Mouse (Mus musculus) heart, postnatal 10 days (tissue): ENCODE results near the gene Soga1. TPM values are rescaled to one million over a fixed set of nuclear protein-coding genes. Genes with fewer than 3 reads are reported as not detected.

Experiments
- DNase-seq, 2 experiments: peaks; one replicate each; pipeline ENCODE4 v3.0.0; 2021
- intact Hi-C: fragments of 180-260 bp; cut with DNase I; formaldehyde crosslinking; loops from one replicate; pipeline ENCODE4 v1.15.1; 2025
- total RNA-seq, 2 experiments: library from RNA; stranded (reverse); gene quantifications; 2 replicates each; pipeline ENCODE4 v1.2.3; 2021

Gene Soga1
- total RNA-seq, 2 experiments from 2014 or later: 33.3 to 34.6 TPM

DNA sequence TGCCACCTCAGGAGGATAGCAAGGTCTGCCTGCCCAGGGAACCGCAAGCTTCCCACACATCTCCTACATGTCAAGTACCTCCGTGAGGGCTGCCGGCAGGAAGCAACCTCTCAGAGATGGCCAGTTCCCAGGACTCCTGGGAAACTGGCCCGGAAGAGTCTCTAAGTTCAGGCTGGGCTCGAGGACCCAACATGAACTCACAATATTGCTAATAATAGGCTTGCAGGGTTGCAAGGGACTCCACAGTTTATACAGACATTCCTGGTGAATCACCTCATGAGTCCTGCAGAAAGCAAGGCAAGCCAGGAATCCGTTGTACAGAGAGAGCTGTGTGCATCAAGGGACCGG lies 13.2 kb downstream of the Soga1 start:
- DNase-seq: peak; percentile 76 to 79
- intact Hi-C loops: no loop called here

DNA sequence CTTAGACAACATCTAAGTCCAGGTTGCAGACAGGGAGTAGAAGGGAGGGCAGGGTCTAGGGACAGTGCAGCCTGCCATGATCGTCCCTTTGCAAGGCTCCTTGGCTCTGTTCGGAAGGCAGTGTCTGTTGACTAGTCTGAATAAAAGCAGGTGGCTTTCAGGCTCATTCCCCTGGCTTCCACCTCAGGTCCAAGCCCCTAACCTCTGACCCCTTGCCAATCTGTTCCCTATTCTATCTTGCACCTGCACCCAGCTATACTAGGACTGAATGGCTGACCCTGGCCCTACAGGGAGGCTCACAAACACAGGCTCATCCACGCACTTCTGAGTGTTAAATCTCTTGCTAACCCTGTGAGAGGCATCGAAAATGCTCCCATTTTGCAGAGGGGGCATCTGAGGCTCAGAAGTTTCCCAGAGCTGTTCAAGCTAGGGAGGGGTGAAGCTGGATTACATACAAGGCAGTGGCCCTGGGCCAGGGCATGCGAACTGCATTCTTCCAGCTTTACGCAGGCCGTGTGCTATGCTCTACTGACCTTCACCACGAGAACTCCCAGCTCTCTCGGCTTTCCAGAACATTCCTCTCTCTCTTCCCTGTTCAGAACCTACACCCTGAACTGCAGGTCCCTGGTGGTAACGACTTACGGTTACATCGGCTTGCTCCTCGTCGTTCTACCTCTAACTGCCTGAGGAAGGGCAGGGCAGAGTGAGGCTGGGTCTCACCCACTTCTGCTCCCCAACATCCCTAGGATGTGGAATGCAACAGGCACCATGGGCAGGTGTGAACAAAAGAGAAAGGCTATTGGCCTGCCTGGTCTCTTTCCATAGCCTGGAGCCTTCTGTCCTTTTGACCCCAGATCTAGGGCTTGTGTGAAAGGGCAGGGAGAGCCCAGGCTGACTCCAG lies 13.8 kb downstream of the Soga1 start:
- intact Hi-C loops: no loop called here
- DNase-seq: peak; percentile 79 to 81

DNA sequence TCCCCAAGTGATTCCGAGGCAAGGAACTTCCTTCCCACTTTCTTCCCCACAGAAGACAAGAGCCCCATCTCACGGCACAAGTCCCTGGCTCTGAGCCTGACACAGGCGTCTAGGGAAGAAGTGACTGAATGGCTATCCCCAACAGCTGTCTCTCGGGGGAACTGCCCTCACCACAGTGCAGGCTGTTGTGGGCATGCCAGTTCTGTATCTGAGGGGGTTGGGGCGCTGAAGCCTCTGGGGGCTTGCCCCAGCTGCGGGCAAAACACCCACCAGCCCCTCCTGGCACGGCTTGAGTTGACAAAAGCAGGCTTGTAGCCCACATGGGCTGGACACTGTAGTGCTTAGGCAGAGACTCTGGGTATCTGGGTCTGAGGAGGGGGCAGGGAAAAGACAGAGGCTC lies 14.9 kb downstream of the Soga1 start:
- DNase-seq: peak in 1 of 2 experiments; percentile 56
- intact Hi-C loops: no loop called here

- intact Hi-C loops: no loop called here
- DNase-seq: peak in 1 of 2 experiments; percentile 53
These were observed 15.8 kb downstream of the Soga1 start for GRCm38 (mm10) chr2:157063241-157063700.

DNA sequence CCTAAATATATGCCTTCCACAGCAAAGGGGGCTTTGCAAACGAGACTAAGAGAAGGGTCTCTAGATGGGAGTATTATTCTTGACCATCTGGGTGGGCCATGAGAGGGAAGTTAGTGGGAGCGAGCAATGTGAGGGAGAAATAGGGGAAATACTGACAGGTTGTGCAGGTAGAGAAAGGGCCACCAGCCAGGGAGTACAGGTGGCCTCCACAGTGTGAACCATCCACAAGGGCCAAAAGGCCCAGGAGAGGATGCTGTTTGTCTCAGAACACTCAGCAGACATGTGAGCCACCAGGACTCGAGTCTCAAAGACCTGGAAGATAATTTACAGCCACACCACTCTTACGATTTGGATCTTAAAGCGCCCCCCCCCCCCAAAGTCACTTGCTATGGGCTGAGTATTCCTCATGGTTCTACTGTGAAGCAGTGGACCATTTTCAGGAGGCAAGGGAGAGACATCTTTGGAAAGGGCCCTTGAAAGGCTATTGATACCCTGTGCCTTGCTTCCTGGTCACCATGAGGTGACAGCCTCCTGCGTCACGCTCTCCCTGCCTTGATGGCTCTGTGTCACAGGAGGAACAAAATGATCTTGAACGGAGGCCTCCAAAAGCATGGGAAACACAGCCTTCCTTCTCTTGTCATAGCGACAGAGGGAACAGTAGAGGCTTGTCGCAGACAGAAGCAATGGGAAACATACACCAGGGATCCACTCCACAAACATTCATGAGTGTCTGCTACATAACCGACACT lies 18.3 kb downstream of the Soga1 start:
- DNase-seq: no peak
- intact Hi-C loops: no loop called here

DNA sequence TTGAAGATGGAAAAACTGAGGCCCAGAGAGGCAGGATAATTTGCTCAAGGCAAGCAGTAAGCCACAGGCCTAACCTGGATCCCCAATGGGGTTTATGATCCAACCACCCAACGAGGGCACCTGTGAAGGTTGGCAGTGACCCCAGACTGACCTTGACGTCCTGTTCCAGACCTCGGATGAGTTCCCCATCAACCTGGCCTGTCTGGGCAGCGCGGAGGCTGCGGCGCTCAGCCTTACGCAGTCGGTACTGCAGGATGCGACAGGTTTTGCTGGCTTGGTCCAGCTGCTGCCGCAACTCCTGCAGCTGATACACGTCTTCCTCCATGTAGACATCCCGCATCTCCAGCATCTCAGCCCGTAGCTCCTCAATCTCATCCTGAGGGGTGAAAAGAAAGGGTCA lies 19.0 kb downstream of the Soga1 start:
- DNase-seq: no peak
- intact Hi-C loops: no loop called here

- intact Hi-C loops: no loop called here
- no peak for DNase-seq
These were observed 19.9 kb downstream of the Soga1 start for GRCm38 (mm10) chr2:157059166-157059565.

DNA sequence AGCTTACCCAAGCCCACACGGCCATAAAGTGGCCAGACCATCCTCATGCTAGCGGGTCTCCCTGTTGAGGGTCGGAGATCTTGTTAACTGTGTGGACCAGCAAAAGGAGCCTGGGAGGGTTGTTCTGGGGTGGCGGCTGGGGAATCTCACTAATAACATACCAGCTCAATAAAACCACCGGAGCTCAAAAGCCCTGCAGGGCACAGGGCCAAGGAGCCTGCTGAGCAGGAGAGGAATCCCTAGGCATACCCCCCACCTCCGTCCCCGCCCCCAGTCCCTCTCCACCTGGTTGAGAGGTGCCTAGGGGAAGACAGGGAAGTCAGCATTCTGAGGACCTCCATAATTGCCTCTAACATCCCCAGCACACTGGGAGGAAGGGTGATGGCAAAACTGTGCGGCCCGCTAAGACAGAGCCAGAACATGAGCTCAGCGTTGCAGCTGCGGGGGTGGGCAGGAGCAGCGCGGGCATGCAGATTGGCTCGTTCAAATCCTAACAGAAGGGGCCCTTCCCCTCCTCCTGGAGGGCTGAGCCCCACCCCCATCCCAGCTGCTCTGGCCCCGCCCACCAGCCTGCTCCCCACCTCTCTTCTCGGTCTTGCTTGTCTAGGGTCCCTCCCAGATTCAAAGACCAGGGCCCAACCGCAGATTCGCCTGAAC lies 20.6 kb downstream of the Soga1 start:
- DNase-seq: peak; percentile 75

DNA sequence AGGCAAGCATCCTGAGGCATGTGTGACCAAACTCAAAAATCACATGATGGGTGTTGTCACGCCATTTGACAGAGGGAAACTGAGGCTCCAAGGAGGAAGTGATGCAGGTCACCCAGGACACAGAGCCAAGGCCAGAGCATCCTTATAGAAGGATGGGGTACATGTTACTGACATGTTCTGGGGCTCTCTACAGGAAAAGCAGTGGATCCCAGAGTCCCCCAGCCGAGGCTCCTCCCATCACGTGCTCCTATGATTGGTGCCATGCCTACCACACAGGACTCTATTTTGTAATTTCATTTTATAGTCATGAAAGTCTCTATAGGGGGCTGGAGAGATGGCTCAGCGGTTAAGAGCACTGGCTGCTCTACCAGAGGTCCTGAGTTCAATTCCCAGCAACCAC lies 21.3 kb downstream of the Soga1 start:
- no peak for DNase-seq
- intact Hi-C loops: no loop called here

More for the DNA sequence above, 20.6 kb downstream of the Soga1 start:
- intact Hi-C loops: no loop called here

GRCm38 (mm10) chr2:157057186-157057585 lies 21.9 kb downstream of the Soga1 start:
- intact Hi-C loops: no loop called here
- no peak for DNase-seq

- intact Hi-C loops: no loop called here
- DNase-seq: no peak
These were observed 23.3 kb downstream of the Soga1 start for GRCm38 (mm10) chr2:157055721-157056120.

DNA sequence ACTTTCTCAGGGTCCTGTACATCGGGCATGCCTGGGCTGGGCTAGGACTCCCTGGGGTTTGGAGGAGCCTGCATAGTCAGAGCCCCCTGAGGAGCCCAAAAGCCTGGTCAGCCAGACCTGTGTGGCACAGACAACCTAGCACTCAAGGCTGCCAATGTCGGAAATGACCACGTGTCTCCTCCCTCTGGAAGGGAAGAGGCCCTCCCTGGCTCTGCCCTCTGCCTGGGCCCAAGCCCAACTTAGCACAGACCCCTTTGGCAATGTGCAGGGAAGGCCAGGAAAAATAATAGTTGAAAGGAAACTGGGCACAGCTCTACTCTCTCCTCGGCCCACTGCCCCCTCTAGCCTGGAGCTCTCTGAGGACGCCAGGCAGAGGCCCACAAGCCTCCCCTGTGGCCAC lies 24.2 kb downstream of the Soga1 start:
- no peak for DNase-seq
- intact Hi-C loops: no loop called here

DNA sequence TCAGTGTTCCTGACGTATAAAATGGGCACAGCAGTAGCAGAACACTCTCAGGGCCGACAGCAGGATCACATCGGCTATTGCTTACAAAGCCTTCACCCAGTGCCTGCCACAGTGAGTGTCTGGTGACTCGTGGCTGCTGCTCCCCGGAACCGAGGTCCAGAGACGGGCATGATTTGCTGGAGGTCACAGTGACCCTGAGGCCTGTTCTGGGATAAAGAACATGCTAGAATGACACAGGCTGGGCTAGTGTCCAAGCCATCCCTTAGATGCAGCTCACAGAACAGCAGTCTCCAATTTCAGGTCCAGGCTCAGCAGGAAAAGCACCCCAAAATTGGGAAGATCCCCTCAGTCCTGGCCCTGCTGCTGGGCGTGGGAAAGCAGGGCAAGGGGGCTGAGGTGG lies 24.8 kb downstream of the Soga1 start:
- no peak for DNase-seq
- intact Hi-C loops: no loop called here

GRCm38 (mm10) chr2:157053787-157054186 lies 25.3 kb downstream of the Soga1 start:
- DNase-seq: no peak
- intact Hi-C loops: no loop called here

DNA sequence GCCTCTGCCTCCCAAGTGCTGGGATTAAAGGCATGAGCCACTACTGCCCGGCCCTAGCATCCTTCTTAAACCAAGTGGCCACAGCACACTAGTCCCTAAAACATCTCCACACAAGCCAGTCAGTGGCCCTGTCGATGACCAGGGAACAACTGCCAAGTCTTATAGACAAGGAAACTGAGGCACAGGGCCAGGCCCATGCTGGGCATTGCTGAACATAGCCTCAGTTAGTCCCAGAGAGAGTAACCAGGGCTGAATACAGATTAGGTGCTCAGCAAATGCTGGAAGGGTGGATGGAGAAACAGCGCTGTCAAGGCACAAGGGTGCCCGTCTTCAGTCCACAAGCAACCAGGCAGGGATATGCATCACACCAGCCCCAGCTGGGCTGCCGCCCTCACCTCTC lies 25.9 kb downstream of the Soga1 start:
- DNase-seq: no peak
- intact Hi-C loops: no loop called here

DNA sequence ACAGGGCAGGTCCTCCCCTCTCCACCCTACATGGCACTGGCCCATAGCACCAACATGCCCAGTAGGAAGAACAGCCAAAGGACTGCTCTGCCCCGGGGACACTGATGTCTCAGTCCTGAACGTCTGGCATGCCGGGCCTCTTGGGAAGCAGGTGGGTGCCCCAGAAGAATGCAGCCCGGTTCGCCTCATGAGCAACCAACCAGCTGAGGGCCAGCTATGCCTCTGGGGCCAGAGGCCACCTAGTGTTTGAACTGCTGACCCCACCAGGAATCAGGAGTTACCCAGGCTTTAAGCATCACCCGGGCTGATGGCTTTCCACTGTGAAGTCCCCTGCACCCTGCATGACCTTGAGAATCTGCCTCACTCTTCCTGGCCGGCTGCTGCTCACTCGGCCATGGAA lies 26.6 kb downstream of the Soga1 start:
- DNase-seq: no peak
- intact Hi-C loops: no loop called here

DNA sequence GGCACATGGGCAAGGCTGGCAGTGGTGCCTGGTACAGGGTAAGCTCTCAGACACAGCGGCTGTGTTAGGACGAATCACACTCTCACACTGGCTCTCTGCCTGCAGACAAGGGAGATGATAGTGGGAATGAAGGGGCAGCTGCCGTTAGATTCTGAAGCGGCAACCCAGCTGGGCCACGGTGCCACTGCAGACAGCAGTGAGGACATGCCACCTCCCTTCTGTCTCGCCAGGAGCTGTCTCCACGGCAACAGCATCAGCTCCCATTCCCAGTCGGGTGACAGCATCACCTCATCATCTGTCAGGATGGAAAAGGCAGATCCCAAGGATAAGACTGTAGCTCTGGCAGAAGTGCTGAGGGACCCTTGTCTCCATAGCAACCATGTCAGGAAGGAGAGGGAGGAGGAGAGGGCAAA lies 29.2 kb downstream of the Soga1 start:
- no peak for DNase-seq
- intact Hi-C loops: loop anchor here (2.0 kb wide), 1 partner anchor 29 kb away; the partner anchor contains the start of gene Soga1

DNA sequence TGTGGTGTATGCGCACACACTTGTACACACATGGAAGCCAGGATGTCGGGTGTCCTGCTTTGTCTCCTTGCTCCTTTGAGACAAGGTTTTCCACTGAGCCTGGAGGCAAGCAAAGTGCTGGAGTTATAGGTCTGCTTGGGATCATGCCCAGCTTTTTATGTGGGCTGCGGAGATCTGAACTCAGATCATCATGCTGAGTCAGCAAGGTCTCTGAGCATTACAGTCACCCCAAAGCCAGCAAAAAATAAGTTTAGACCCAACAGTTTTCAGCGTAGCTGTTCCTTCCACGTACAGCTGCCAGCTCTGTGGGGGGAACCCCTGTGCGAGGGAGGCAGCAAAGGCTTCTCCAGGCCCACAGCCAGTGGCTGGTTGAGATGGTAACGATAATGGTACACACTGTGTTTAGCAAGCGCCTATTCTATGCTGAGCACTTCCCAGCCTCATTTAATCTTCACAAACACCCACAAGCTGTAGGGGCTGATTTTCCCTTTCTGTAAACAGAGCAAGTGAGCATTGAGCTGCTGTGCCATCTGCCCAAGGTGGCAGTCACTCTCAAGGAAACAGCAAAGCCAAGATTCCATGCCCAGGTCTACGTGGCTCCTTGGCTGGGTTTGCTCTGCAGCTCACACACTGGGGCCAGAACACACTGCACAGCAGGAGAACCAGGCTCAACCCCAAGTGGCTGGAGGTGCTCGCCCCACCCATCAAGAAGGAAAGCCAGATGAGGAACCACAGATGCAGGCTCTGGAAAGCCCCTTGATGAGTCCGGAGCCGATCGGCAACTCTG lies 30.5 kb downstream of the Soga1 start:
- intact Hi-C loops: no loop called here
- no peak for DNase-seq

DNA sequence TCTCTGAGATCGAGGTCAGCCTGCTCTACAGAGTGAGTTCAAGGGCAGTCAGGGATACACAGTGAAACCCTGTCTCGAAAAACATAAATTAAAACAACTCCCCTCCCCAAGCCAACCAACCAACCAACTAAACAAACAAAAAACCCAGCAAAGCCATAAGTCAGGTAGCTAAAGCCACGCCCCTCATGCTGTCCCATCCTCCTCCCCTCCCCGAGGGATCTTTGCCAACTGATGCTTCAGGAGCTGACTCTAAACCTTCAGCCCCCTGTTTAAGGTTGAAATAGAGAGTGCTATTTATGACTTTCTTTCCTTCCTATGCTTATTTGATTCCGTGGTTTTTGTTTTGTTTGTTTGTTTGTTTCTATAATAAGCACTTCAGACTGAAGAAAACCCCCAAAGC lies 32.1 kb downstream of the Soga1 start:
- intact Hi-C loops: no loop called here
- no peak for DNase-seq

DNA sequence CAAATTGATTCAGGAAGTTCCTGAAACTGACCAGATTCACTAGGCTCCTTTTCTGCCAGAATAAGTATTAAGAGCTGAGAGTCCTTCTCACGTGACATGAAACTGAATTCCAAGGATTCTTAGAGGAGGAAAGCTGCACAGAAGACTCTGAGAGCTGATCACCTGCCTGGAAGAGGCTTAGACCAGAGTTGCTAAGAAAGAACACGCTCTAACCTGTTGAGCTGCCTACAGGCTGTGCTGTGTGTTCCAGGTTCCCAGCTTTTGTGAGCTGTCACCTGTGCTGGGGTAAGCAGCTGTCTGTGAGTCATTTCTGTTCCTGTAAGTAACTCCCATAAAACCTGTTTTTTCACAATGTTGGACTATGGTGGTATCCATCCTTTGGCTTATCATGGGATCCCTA lies 33.1 kb downstream of the Soga1 start:
- DNase-seq: no peak
- intact Hi-C loops: no loop called here
